Mouse (Mus musculus): ENCODE measurements around the gene Nkpd1. TPM values are rescaled to one million over a fixed set of nuclear protein-coding genes. Genes with fewer than 3 reads are reported as not detected.

Gene Nkpd1
- polyA plus RNA-seq (2015; fragmentation: Illumina TruSeq; extraction: RNeasy Lipid Tissue Mini Kit (QIAGEN cat#74804); ENCODE audit: insufficient read depth, low replicate concordance): 0.26 TPM

DNA sequence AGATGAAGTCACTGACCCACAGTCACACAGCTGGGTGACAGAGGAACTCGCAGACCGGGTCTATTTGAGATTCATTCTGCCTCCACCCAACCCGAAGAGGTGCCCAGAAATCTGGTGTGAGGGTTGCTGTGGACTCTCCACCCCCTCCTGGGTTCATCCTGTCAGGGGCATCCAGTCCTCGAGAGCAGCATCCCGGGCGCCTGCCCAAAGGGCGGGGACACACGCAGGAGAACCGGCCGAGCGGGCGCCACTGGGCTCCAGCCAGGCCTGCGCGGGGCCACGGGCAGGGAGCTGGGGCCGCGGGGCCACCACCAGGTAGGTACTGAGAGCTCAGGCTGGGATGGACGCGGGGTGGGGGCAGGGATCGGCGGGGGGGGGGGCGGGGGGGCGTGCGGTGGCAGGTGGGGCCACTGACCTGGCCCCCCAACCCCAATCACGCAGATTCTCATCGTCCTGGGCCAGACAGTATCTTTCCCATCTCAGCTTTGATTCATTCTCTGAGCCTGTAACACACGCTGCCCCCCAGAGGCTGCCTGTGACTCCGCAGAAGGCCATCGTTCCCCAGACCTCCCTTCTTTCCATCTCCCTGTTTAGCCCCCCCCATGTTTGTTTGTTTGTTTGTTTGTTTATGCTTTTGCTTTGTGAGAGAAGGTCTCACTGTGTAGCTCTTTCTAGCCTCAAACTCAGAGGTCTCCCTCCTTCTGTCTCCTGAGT lies at the start of gene Nkpd1:
Gene Nkpd1 (plus strand): TSS at position 187 of the 714 bp plus-strand sequence.

DNA sequence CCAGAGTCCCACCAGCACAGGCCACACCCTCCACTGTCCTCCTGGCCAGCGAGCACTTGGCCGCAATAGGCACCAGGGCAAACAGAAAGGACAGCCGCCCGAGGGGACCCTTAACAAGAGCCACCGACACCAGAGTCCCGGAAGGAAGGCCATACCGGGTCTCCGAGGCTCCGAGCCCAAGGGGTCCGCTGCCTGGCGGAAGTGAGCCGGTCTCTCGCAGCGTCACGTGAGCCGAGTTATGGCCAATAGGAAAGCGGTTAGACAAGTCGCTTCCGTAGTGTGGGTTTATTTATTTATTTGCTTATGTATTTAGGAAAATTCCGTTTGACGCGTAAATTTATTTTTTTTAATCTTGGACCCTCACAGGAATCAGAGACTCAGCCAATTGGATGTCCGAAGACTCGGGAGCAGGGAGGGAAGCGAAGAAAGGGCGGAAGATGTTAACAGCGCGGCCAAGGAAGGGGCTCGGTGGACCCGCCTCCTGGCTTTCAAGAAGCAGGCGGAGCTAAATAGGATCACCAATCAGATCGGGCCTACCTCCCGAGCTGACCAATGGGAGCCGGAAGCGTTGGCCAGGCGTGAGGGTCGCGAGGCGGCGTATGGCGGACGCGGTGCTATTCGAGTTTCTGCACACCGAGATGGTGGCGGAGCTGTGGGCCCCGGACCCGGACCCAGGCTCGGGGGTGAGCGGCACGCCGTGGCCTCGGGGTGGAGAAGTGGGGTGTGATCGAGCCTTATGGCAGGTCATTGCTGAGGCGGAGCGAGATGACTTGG lies 9.3 kb upstream of the Nkpd1 start, which contains the start of the genes Bloc1s3 and Trappc6a:
Gene Bloc1s3 (minus strand): TSS at position 218 of the 774 bp plus-strand sequence.
Gene Trappc6a (plus strand): TSS at position 246 of the 774 bp plus-strand sequence.

DNA sequence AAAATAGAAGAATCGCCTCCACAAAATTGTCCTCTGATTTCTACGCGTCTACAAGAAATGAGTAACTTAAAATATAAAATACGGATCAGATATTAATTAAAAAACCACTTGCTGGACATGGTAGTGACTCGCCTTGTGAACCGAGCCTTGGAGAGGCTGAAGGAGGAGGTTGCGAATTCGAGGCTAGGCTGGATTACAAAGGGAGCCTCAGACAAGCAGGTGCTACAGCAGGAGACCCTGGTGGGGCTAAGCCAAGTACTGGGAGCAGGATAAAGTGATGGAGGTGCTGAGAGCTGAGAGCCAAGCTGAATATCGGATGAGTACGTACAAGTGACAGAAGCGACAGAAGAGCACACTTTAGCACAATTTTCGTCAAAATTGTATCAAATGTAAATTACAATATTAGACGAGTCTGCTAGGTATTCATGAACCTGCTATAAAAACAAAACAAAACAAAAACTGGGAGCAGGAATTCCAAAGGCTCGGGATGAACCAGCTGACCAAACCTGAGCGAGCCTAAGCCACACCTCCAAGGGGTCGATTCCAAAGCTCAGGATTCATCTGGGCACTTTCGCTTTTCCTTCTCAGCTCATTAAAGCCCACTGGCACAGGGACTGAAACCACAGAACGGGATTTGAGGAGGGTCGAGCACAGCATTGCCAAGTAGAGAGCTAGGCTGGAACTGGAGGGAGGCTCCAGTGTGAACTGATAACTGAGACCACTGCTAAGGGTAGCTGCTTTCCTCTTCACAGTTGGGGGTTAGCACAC lies 45.2 kb downstream of the Nkpd1 start, which contains the start of gene Ppp1r37:
Gene Ppp1r37 (minus strand): TSS at position 434 of the 768 bp plus-strand sequence.

Other genes with a start within 250 kb of the Nkpd1 start
- 295 TPM for gene Vasp, start 246.0 kb upstream of the Nkpd1 start, polyA plus RNA-seq (2015; fragmentation: Illumina TruSeq; extraction: RNeasy Lipid Tissue Mini Kit (QIAGEN cat#74804); ENCODE audit: insufficient read depth, low replicate concordance)
- gene Ppm1n, start 237.8 kb upstream of the Nkpd1 start, polyA plus RNA-seq (2015; fragmentation: Illumina TruSeq; extraction: RNeasy Lipid Tissue Mini Kit (QIAGEN cat#74804); ENCODE audit: insufficient read depth, low replicate concordance): 1.3 TPM
- 1.8 TPM for gene Rtn2, start 235.2 kb upstream of the Nkpd1 start, polyA plus RNA-seq (2015; fragmentation: Illumina TruSeq; extraction: RNeasy Lipid Tissue Mini Kit (QIAGEN cat#74804); ENCODE audit: insufficient read depth, low replicate concordance)
- 1.4 TPM for gene Fosb, start 207.8 kb upstream of the Nkpd1 start, polyA plus RNA-seq (2015; fragmentation: Illumina TruSeq; extraction: RNeasy Lipid Tissue Mini Kit (QIAGEN cat#74804); ENCODE audit: insufficient read depth, low replicate concordance)
- gene Ercc1, start 173.1 kb upstream of the Nkpd1 start, polyA plus RNA-seq (2015; fragmentation: Illumina TruSeq; extraction: RNeasy Lipid Tissue Mini Kit (QIAGEN cat#74804); ENCODE audit: insufficient read depth, low replicate concordance): 15.9 TPM
- 7.3 TPM for gene Cd3eap, start 158.4 kb upstream of the Nkpd1 start, polyA plus RNA-seq (2015; fragmentation: Illumina TruSeq; extraction: RNeasy Lipid Tissue Mini Kit (QIAGEN cat#74804); ENCODE audit: insufficient read depth, low replicate concordance)
- gene Ppp1r13l, start 158.1 kb upstream of the Nkpd1 start, polyA plus RNA-seq (2015; fragmentation: Illumina TruSeq; extraction: RNeasy Lipid Tissue Mini Kit (QIAGEN cat#74804); ENCODE audit: insufficient read depth, low replicate concordance): 0.11 TPM
- 21.4 TPM for gene Ercc2, start 135.8 kb upstream of the Nkpd1 start, polyA plus RNA-seq (2015; fragmentation: Illumina TruSeq; extraction: RNeasy Lipid Tissue Mini Kit (QIAGEN cat#74804); ENCODE audit: insufficient read depth, low replicate concordance)
- not detected for gene Klc3, start 113.7 kb upstream of the Nkpd1 start, polyA plus RNA-seq (2015; fragmentation: Illumina TruSeq; extraction: RNeasy Lipid Tissue Mini Kit (QIAGEN cat#74804); ENCODE audit: insufficient read depth, low replicate concordance)
- gene Ckm, start 113.1 kb upstream of the Nkpd1 start, polyA plus RNA-seq (2015; fragmentation: Illumina TruSeq; extraction: RNeasy Lipid Tissue Mini Kit (QIAGEN cat#74804); ENCODE audit: insufficient read depth, low replicate concordance): not detected
- 9.6 TPM for gene Mark4, start 59.0 kb upstream of the Nkpd1 start, polyA plus RNA-seq (2015; fragmentation: Illumina TruSeq; extraction: RNeasy Lipid Tissue Mini Kit (QIAGEN cat#74804); ENCODE audit: insufficient read depth, low replicate concordance)
- 2.4 TPM for gene Exoc3l2, start 54.5 kb upstream of the Nkpd1 start, polyA plus RNA-seq (2015; fragmentation: Illumina TruSeq; extraction: RNeasy Lipid Tissue Mini Kit (QIAGEN cat#74804); ENCODE audit: insufficient read depth, low replicate concordance)
- 8.9 TPM for gene Bloc1s3, start 9.5 kb upstream of the Nkpd1 start, polyA plus RNA-seq (2015; fragmentation: Illumina TruSeq; extraction: RNeasy Lipid Tissue Mini Kit (QIAGEN cat#74804); ENCODE audit: insufficient read depth, low replicate concordance)
- gene Trappc6a, start 9.4 kb upstream of the Nkpd1 start, polyA plus RNA-seq (2015; fragmentation: Illumina TruSeq; extraction: RNeasy Lipid Tissue Mini Kit (QIAGEN cat#74804); ENCODE audit: insufficient read depth, low replicate concordance): 4.6 TPM
- gene Ppp1r37, start 45.2 kb downstream of the Nkpd1 start, polyA plus RNA-seq (2015; fragmentation: Illumina TruSeq; extraction: RNeasy Lipid Tissue Mini Kit (QIAGEN cat#74804); ENCODE audit: insufficient read depth, low replicate concordance): 6.9 TPM
- 2.5 TPM for gene Zfp296, start 59.4 kb downstream of the Nkpd1 start, polyA plus RNA-seq (2015; fragmentation: Illumina TruSeq; extraction: RNeasy Lipid Tissue Mini Kit (QIAGEN cat#74804); ENCODE audit: insufficient read depth, low replicate concordance)
- gene Gemin7, start 59.8 kb downstream of the Nkpd1 start, polyA plus RNA-seq (2015; fragmentation: Illumina TruSeq; extraction: RNeasy Lipid Tissue Mini Kit (QIAGEN cat#74804); ENCODE audit: insufficient read depth, low replicate concordance): 77.3 TPM
- gene Clasrp, start 86.6 kb downstream of the Nkpd1 start, polyA plus RNA-seq (2015; fragmentation: Illumina TruSeq; extraction: RNeasy Lipid Tissue Mini Kit (QIAGEN cat#74804); ENCODE audit: insufficient read depth, low replicate concordance): 39.0 TPM
- 33.2 TPM for gene Relb, start 111.6 kb downstream of the Nkpd1 start, polyA plus RNA-seq (2015; fragmentation: Illumina TruSeq; extraction: RNeasy Lipid Tissue Mini Kit (QIAGEN cat#74804); ENCODE audit: insufficient read depth, low replicate concordance)
- gene Clptm1, start 147.2 kb downstream of the Nkpd1 start, polyA plus RNA-seq (2015; fragmentation: Illumina TruSeq; extraction: RNeasy Lipid Tissue Mini Kit (QIAGEN cat#74804); ENCODE audit: insufficient read depth, low replicate concordance): 90.3 TPM
- 2.6 TPM for gene Apoc2, start 160.1 kb downstream of the Nkpd1 start, polyA plus RNA-seq (2015; fragmentation: Illumina TruSeq; extraction: RNeasy Lipid Tissue Mini Kit (QIAGEN cat#74804); ENCODE audit: insufficient read depth, low replicate concordance)
- not detected for gene Gm44805, start 163.6 kb downstream of the Nkpd1 start, polyA plus RNA-seq (2015; fragmentation: Illumina TruSeq; extraction: RNeasy Lipid Tissue Mini Kit (QIAGEN cat#74804); ENCODE audit: insufficient read depth, low replicate concordance)
- gene Apoc4, start 163.6 kb downstream of the Nkpd1 start, polyA plus RNA-seq (2015; fragmentation: Illumina TruSeq; extraction: RNeasy Lipid Tissue Mini Kit (QIAGEN cat#74804); ENCODE audit: insufficient read depth, low replicate concordance): not detected
- gene Apoc1, start 174.8 kb downstream of the Nkpd1 start, polyA plus RNA-seq (2015; fragmentation: Illumina TruSeq; extraction: RNeasy Lipid Tissue Mini Kit (QIAGEN cat#74804); ENCODE audit: insufficient read depth, low replicate concordance): 27.6 TPM
- 297 TPM for gene Apoe, start 181.3 kb downstream of the Nkpd1 start, polyA plus RNA-seq (2015; fragmentation: Illumina TruSeq; extraction: RNeasy Lipid Tissue Mini Kit (QIAGEN cat#74804); ENCODE audit: insufficient read depth, low replicate concordance)
- 9.2 TPM for gene Tomm40, start 197.6 kb downstream of the Nkpd1 start, polyA plus RNA-seq (2015; fragmentation: Illumina TruSeq; extraction: RNeasy Lipid Tissue Mini Kit (QIAGEN cat#74804); ENCODE audit: insufficient read depth, low replicate concordance)
- gene Nectin2, start 232.6 kb downstream of the Nkpd1 start, polyA plus RNA-seq (2015; fragmentation: Illumina TruSeq; extraction: RNeasy Lipid Tissue Mini Kit (QIAGEN cat#74804); ENCODE audit: insufficient read depth, low replicate concordance): 6.5 TPM